Mouse (Mus musculus) heart, postnatal 0 days (tissue): Measurements from ENCODE around the gene Evl. TPM values are rescaled to one million over a fixed set of nuclear protein-coding genes. Genes with fewer than 3 reads are reported as not detected.

Source experiments
- ATAC-seq: fragments of 200-750 bp; cut with Nextera tagmentation; 2 replicates; pipeline ENCODE4 v1.8.0; 2017; ENCODE audit warnings: low read depth, moderate number of reproducible peaks, moderate library complexity; ENCODE audit not compliant: insufficient read depth
- DNase-seq: peaks from one replicate; pipeline ENCODE4 v3.0.0-alpha.2; 2016; ENCODE audit warnings: low spot score
- H3K27ac ChIP-seq: fragments of 300-500 bp; sonication (generic); 2 replicates; pipeline ENCODE4 v1.5.1; 2014; ENCODE audit warnings: low read depth, mild to moderate bottlenecking
- H3K27me3 ChIP-seq: fragments of 300-500 bp; sonication (generic); 2 replicates; pipeline ENCODE4 v1.6.1; 2014; ENCODE audit warnings: low read length, mixed read lengths; ENCODE audit not compliant: control insufficient read depth, insufficient read depth
- H3K36me3 ChIP-seq: fragments of 300-500 bp; sonication (generic); replicated peaks from 2 replicates; pipeline ENCODE4 v1.6.1; 2014; ENCODE audit warnings: low read length, mixed read lengths; ENCODE audit not compliant: control insufficient read depth, insufficient read depth
- H3K4me1 ChIP-seq: fragments of 300-500 bp; sonication (generic); 2 replicates; pipeline ENCODE4 v1.6.1; 2014; ENCODE audit warnings: antibody characterized with exemption; ENCODE audit not compliant: control insufficient read depth, insufficient read depth
- H3K4me2 ChIP-seq: fragments of 300-500 bp; sonication (generic); 2 replicates; pipeline ENCODE4 v1.6.1; 2014; ENCODE audit warnings: low read depth, mild to moderate bottlenecking, low read length, moderate library complexity
- H3K4me3 ChIP-seq: fragments of 300-500 bp; sonication (generic); 2 replicates; pipeline ENCODE4 v1.5.1; 2014; ENCODE audit warnings: low read depth, low read length
- H3K9ac ChIP-seq: fragments of 300-500 bp; sonication (generic); replicated peaks from 2 replicates; pipeline ENCODE4 v1.6.1; 2014; ENCODE audit warnings: low read depth, low read length, mixed read lengths
- H3K9me3 ChIP-seq: fragments of 300-500 bp; sonication (generic); replicated peaks from 2 replicates; pipeline ENCODE4 v1.6.1; 2016; ENCODE audit warnings: low read length; ENCODE audit not compliant: control insufficient read depth
- CTCF ChIP-seq: IDR thresholded peaks from 2 replicates; pipeline ENCODE4 v1.5.1; 2016; ENCODE audit warnings: antibody characterized with exemption, control low read depth, low read depth
- EP300 ChIP-seq: IDR thresholded peaks from 2 replicates; pipeline ENCODE4 v1.6.1; 2016; ENCODE audit warnings: antibody characterized with exemption, low read depth
- WGBS: fragments of 180-500 bp; shearing (Covaris S2); extraction: QIAGEN DNeasy Blood & Tissue Kit; methylation state at CpG from one replicate; pipeline ENCODE4 v1.1.7; 2014; 5-methylcytosine and 5-hydroxymethylcytosine counted together
- microRNA counts: library from miRNA; unstranded; fragments of <30 nt; microRNA quantifications from one replicate; lab custom pipeline; 2015
- microRNA-seq: library from miRNA; unstranded; fragments of <30 nt; microRNA quantifications from one replicate; pipeline ENCODE4, GENCODE M21; 2016
- polyA plus RNA-seq: library from polyadenylated mRNA; unstranded; fragments of >200 nt; fragmentation: Nextera tagmentation; extraction: Ambion mirVana; gene quantifications from 2 replicates; pipeline ENCODE4 v1.2.1, GENCODE M21; 2015
- total RNA-seq: library from RNA; depleted of rRNA; stranded (reverse); fragments of >200 nt; gene quantifications from 2 replicates; pipeline ENCODE4 v1.2.3, GENCODE M21; 2014; ENCODE audit warnings: low replicate concordance; rRNA removed

Gene Evl
- total and polyA plus RNA-seq, 2 experiments from 2014 or later, result 26.6 to 39.5 TPM

DNA sequence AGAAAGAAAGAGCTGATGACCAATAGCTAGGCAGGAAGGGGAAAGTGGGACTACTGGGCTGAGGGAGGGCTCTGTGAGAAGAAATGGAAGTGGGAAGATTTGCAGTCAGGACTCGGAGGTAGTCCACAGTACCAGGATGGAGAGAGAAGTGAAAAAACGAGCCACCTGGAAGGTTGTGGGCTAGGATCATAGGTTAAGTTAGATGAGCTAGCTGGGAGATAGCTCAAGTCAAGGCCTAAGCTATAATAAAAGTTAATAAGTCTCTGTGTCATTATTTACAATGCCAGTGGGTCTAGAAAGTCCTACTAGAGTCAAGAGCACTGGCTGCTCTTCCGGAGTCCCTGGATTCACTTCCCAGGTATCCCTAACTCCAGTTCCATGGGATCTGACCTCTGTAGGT lies 164.0 kb downstream of the Evl start:
- no peaks in the 10 kb centered on the region for H3K27me3 ChIP-seq
- 83% methylated on average over 3 of the region's 3 CpGs for WGBS
- H3K9me3 ChIP-seq, result no peaks in the 10 kb centered on the region
- H3K4me3 ChIP-seq, result no peak overlapping the region
- no peak overlapping the region for H3K4me2 ChIP-seq
- ATAC-seq (no peak), DNase-seq (no peak)
- H3K27ac ChIP-seq, result no peak overlapping the region
- H3K9ac ChIP-seq, result no peak overlapping the region
- no peaks in the 10 kb centered on the region for H3K36me3 ChIP-seq
- TF ChIP-seq EP300 (no peak), CTCF (no peak)
- H3K4me1 ChIP-seq, result no peaks in the 10 kb centered on the region

DNA sequence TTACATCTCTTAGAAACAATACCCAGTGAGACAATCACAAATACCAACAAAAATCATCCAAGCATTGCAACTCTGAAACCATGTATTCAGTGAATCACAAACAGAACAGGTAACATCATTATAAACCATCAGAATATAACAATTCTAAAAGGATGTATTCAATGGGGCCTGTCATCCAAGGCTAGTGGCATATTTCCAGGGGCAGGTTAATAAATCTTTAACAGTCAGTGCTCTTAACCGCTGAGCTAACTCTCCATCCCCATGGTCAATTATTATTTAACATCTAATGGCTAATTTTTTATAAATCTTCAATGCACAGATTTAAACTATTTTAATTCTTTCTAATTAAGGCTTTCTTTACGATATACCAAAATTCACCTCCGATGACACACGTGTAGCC lies 167.9 kb downstream of the Evl start:
- 88% methylated on average over 4 of the region's 4 CpGs for WGBS
- no peak for ATAC-seq
- no peaks in the 10 kb centered on the region for H3K36me3 ChIP-seq

DNA sequence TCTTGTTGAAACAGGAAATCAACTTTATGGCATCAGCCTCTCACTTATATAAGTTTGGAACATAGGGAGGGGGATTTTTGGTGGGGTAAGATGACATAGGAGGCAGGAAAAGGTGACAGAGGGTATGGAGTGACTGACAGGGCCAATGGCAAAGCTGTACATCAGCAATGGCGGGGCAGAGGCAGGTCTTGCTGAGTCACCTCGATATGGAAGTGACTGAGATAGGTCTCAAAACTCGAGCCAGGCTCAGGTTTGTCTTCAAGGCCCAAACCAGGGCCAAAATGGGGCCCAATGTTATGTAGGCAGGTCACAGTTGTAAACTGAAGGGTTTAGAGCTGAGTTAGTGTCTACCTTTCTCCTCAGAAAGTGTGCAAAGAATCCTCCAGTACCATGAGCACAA lies 169.3 kb downstream of the Evl start:
- no peak for TF ChIP-seq CTCF
- no peak for TF ChIP-seq EP300
- H3K4me1 ChIP-seq, result no peaks in the 10 kb centered on the region
- H3K36me3 ChIP-seq, result no peaks in the 10 kb centered on the region
- H3K9me3 ChIP-seq, result no peaks in the 10 kb centered on the region
- ATAC-seq (no peak), DNase-seq (no peak)
- H3K27ac ChIP-seq, result no peak overlapping the region
- no peak overlapping the region for H3K4me2 ChIP-seq
- H3K27me3 ChIP-seq, result no peaks in the 10 kb centered on the region
- 86% methylated on average over 3 of the region's 3 CpGs for WGBS
- H3K4me3 ChIP-seq, result no peak overlapping the region
- no peak overlapping the region for H3K9ac ChIP-seq

More for the DNA sequence above, 167.9 kb downstream of the Evl start:
- H3K4me2 ChIP-seq, result no peak overlapping the region
- no peaks in the 10 kb centered on the region for H3K27me3 ChIP-seq
- H3K9me3 ChIP-seq, result no peaks in the 10 kb centered on the region
- no peak overlapping the region for H3K9ac ChIP-seq
- no peak overlapping the region for H3K27ac ChIP-seq
- TF ChIP-seq EP300, result no peak
- no peak for TF ChIP-seq CTCF
- DNase-seq, result no peak
- H3K4me1 ChIP-seq, result no peaks in the 10 kb centered on the region
- no peak overlapping the region for H3K4me3 ChIP-seq

DNA sequence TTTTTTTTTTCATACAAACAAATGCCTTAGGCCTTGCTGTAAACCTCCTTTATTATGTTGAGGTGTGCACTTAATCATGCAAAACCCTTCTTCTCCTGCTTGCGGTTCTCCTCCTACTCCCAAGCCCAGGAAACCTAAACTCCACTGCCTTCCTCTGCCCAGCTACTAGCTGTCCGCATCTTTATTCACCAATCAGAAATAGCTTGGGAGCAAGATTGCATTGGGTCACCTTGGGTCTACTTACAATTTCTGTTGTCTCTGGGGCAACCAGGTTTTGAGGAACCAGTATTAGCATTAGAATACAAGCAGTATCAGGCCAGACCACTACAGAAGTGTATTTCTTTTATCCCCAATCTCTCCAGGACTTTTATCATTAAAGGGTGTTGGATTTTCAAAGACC lies 179.9 kb downstream of the Evl start:
- TF ChIP-seq CTCF (no peak), EP300 (no peak)
- Histone ChIP-seq H3K27ac (no peak overlapping the region), H3K9ac (no peak overlapping the region), H3K9me3 (no peaks in the 10 kb centered on the region), H3K4me2 (no peak overlapping the region), H3K27me3 (no peaks in the 10 kb centered on the region), H3K4me1 (no peaks in the 10 kb centered on the region), H3K4me3 (no peak overlapping the region), H3K36me3 (no peaks in the 10 kb centered on the region)
- WGBS, result 84% methylated on average over 2 of the region's 2 CpGs
- no peak for ATAC-seq
- DNase-seq, result no peak

DNA sequence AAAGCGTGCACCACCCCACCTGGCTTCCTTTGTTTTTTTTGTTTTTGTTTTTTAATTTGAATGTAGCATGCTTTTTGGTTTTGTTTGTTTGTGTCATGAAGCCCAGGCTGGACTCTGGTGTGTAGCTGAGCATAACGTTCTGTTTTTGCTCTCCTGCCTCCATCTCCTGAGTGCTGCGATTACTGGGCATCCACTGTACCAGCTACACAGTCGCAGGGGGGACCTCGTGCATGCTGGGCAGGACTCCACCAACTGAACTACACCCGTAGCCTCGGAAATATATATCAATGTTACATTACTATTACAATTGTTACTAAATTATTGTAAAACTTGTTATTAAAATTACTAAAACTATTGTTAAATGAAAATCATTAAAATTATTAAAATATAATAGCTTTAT lies 183.3 kb downstream of the Evl start:
- no peaks in the 10 kb centered on the region for H3K36me3 ChIP-seq
- DNase-seq, result no peak
- no peak overlapping the region for H3K27ac ChIP-seq
- H3K9ac ChIP-seq, result no peak overlapping the region
- TF ChIP-seq CTCF (no peak), EP300 (no peak)
- H3K4me3 ChIP-seq, result no peak overlapping the region
- 78% methylated on average over 7 of the region's 7 CpGs for WGBS
- no peak for ATAC-seq
- no peaks in the 10 kb centered on the region for H3K27me3 ChIP-seq
- no peak overlapping the region for H3K4me2 ChIP-seq
- H3K9me3 ChIP-seq, result no peaks in the 10 kb centered on the region
- no peaks in the 10 kb centered on the region for H3K4me1 ChIP-seq

MicroRNA genes within 50 kb of the gene (microRNA counts, 519-probe panel; counts per million panel counts)
- 5,435 counts per million, percentile 70 among the panel's probes with 10 or more counts for microRNA mmu-miR-342-3p (lab: Ali Mortazavi, UCI)
- not detected for microRNA mmu-miR-342-5p (lab: Ali Mortazavi, UCI)

Small RNA genes within 50 kb of the gene (microRNA-seq; reads per million reads assigned to microRNA genes)
- gene Gm23872 (not detected), gene Mir342 (2,306 reads per million, percentile 86 among the genes with 10 or more reads in this experiment)

Other genes with a start within 250 kb of the Evl start
- gene Hhipl1, start 248.4 kb upstream of the Evl start, total RNA-seq, result 0.70 and 5.0 TPM in 2 replicates
- gene Hhipl1, start 248.4 kb upstream of the Evl start, polyA plus RNA-seq, result 0.58 and 0.61 TPM in 2 replicates
- gene Cyp46a1, start 220.3 kb upstream of the Evl start, total RNA-seq, result 1.0 and 3.6 TPM in 2 replicates
- gene Cyp46a1, start 220.3 kb upstream of the Evl start, polyA plus RNA-seq, result 3.0 and 3.1 TPM in 2 replicates
- 69.3 and 80.6 TPM in 2 replicates for gene Eml1, start 183.8 kb upstream of the Evl start, total RNA-seq
- 61.3 and 65.2 TPM in 2 replicates for gene Eml1, start 183.8 kb upstream of the Evl start, polyA plus RNA-seq
- gene Degs2, start 147.6 kb downstream of the Evl start, total RNA-seq, result 2.3 TPM in 1 of 2 replicates, not detected in the other
- 0.12 and 0.38 TPM in 2 replicates for gene Degs2, start 147.6 kb downstream of the Evl start, polyA plus RNA-seq
- 21.5 and 32.7 TPM in 2 replicates for gene Yy1, start 238.3 kb downstream of the Evl start, total RNA-seq
- 7.1 and 7.6 TPM in 2 replicates for gene Yy1, start 238.3 kb downstream of the Evl start, polyA plus RNA-seq